Mouse (Mus musculus) ES-Bruce4 (cell line): ENCODE data around the gene Cadm4.
A peak's percentile ranks its signal among the peaks of the same experiment; 100 is the strongest.

ENCODE experiments used
- CTCF ChIP-seq: IDR thresholded peaks from one replicate; pipeline ENCODE4 v1.8.1; 2011; ENCODE audit warnings: low read depth, low read length
- POLR2A ChIP-seq: IDR thresholded peaks from one replicate; pipeline ENCODE4 v1.8.1; 2011; ENCODE audit warnings: low read length; ENCODE audit not compliant: insufficient read depth

DNA sequence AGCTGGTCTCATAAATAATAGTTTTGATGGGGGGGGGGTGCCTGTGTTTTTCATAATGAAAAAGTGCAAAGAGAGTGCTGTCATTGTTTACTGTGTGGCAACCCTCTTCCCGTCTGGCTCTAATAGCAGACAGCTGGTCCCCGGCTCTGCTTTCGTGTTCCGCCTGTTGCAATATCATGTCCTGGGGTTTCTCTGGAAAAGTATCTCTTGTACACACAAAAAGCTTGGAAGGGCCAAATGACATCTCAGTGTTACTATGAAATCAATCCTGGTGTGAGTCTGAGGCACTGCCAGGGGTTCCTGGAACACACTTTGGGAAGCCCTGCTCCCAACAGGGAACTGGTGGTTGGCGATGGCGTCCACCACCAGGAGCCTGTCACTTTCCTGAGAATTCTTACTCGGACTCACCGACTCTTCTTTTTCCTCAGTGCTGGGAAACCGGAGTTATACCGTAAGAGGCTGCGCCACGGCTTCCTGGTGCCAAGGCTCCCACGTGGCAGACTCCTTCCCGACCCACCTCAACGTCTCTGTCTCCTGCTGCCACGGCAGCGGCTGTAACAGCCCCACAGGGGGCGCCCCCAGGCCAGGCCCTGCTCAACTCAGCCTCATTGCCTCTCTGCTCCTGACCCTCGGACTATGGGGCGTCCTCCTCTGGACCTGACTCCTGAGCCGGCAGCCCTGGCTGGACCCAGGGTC is 6.9 kb upstream of the Cadm4 start:
- TF ChIP-seq CTCF (peak; percentile 30), POLR2A (no peak)
